Mouse (Mus musculus) adrenal gland, postnatal 14 days (tissue): ENCODE results near the gene Morn2. TPM values are rescaled to one million over a fixed set of nuclear protein-coding genes. Genes with fewer than 3 reads are reported as not detected.

Experiments
- DNase-seq: peaks from one replicate; pipeline ENCODE4 v3.0.0; 2021; ENCODE audit warnings: mixed read lengths
- total RNA-seq: library from RNA; stranded (reverse); gene quantifications from 2 replicates; pipeline ENCODE4 v1.2.3, GENCODE M21; 2021

The Morn2 gene
- total RNA-seq, 1 experiment from 2014 or later: 17.2 TPM

- peak; percentile 36 for DNase-seq
Measured at GRCm38 (mm10) chr17:80323658-80324057, 33.7 kb downstream of the Morn2 start.

DNA sequence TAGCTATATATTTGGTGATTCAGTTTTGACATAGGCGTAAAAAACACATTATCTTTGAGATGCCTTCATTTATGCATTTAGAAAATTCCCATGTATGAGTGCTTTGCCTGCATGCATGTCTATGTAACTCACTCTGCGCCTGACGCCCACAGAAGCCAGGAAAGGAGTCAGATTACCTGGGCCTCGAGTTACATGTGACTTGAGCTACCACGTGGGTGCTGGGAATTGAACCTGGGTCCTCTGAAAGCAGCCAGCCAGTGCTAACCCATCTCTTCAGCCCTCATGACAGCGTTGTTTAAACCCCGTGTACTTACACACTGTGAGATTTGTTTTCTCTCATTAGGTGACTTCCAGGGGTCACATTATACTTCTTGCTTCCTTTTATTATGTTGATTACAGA, 34.5 kb downstream of the Morn2 start:
- no peak for DNase-seq

DNA sequence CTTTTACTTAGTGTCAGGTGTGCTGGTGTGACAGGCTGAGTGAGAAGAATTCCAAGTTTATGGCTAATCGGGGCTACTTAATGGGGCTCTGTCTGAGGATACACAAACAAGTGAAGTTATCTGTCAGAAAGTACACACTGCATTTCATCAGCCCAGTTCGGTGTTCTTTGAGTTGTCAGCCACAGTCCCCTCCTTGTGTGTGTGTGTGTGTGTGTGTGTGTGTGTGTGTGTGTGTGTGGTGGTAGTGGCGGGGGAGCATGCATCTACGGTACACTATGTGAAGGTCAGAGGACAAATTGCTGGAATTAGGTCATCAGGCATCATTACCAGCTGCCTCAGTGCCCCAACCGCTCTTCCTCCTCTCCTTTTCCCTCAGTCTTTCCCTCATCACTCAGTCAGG, 35.5 kb downstream of the Morn2 start:
- no peak for DNase-seq

GRCm38 (mm10) chr17:80326431-80326830, 36.4 kb downstream of the Morn2 start:
- no peak for DNase-seq

- DNase-seq: peak; percentile 50
Measured at GRCm38 (mm10) chr17:80332386-80332785, 42.4 kb downstream of the Morn2 start.

DNA sequence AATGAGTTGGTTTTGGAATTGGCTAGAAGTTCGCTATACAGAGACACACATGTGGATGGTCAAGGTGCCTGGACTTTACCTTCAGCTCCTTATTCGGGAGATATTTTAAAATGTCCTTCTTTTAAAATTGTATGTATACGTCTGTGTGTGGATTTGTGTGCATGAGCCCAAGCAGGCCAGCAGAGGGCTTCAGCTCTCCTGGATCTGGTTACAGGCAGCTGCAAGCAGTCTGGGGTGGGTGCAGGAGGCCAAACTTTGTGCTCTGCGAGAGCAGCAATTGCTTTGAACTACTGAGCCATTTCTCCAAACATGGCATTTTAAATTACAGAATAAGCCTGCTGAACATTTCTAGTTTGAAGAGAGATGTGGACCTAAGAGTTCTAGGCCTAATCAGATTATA, 55.3 kb downstream of the Morn2 start:
- no peak for DNase-seq

- no peak for DNase-seq
Measured at GRCm38 (mm10) chr17:80346591-80347125, 56.7 kb downstream of the Morn2 start.

Other genes starting within 250 kb of the Morn2 start
- 50.6 and 54.1 TPM in 2 replicates for gene Hnrnpll, start 227.9 kb upstream of the Morn2 start, total RNA-seq
- 21.6 and 27.1 TPM in 2 replicates for gene Galm, start 162.7 kb upstream of the Morn2 start, total RNA-seq
- 123 and 131 TPM in 2 replicates for gene Srsf7, start 82.9 kb upstream of the Morn2 start, total RNA-seq
- 0.15 TPM in 1 of 2 replicates, not detected in the other for gene Ttc39d, start 82.7 kb upstream of the Morn2 start, total RNA-seq
- 8.7 and 9.3 TPM in 2 replicates for gene Gemin6, start 65.8 kb upstream of the Morn2 start, total RNA-seq
- 12.9 and 16.9 TPM in 2 replicates for gene Dhx57, start 273 bp downstream of the Morn2 start, total RNA-seq
- gene Arhgef33, start 17.2 kb downstream of the Morn2 start, total RNA-seq: 1.1 and 2.0 TPM in 2 replicates
- gene Gm10190, start 83.3 kb downstream of the Morn2 start, total RNA-seq: 1.4 TPM in 1 of 2 replicates, not detected in the other
- gene Sos1, start 190.2 kb downstream of the Morn2 start, total RNA-seq: 24.3 and 24.5 TPM in 2 replicates